Mouse (Mus musculus) kidney, adult 2 months (tissue): ENCODE data around the gene Eml1.

Experiments
- CTCF ChIP-seq: fragments of 200-500 bp; conservative IDR thresholded peaks from 2 replicates; pipeline ENCODE4 v1.5.1; 2011; ENCODE audit warnings: low read depth, mild to moderate bottlenecking, control low read depth, low read length, moderate library complexity, mixed read lengths; ENCODE audit not compliant: insufficient read depth, insufficient read length
- POLR2A ChIP-seq: fragments of 200-500 bp; IDR thresholded peaks from one replicate; pipeline ENCODE4 v1.6.1; 2011; ENCODE audit warnings: low read depth, low read length, control low read depth

GRCm38 (mm10) chr12:108435444-108436015, 64.8 kb downstream of the Eml1 start:
- TF ChIP-seq CTCF (no peak), POLR2A (no peak)
